8 mouse cellular contexts compared by ENCODE assay signal in genomic region chr11:62280675-62281600, GRCm38 (mm10). TPM values are rescaled to one million over a fixed set of nuclear protein-coding genes. Genes with fewer than 3 reads are reported as not detected.
DNase-seq lines count a peak whose midpoint lies in the region; ATAC-seq and TF ChIP-seq lines count a peak whose summit lies in the region.

Gene Zswim7 (minus strand): TSS chr11:62281375.
Gene Ttc19 (plus strand): TSS chr11:62281473.

- peak; percentile 83 for DNase-seq in G1E (ENCODE audit: low spot score)
- DNase-seq in cerebellum, adult 18-20 months = peak; percentile 87 to 96
- peak; percentile 95 for DNase-seq in heart, postnatal 36 days
- DNase-seq in layer of hippocampus, adult 2 months (ENCODE audit: low spot score in 2 of 2) = peak; percentile 86 to 92
- peak; percentile 96 for DNase-seq in lung, embryonic 14.5 days
- peak; percentile 88 for DNase-seq in thymus, adult 2 months

- TF ChIP-seq CTCF in G1E (IDR thresholded peaks at IDR 0.05; ENCODE audit: low read depth, low read length) = peak; percentile 35; the same call in 1 of the 2 replicates
- peak; percentile 86 for TF ChIP-seq CTCF in layer of hippocampus, adult 2 months (conservative IDR thresholded peaks at IDR 0.05)
- TF ChIP-seq CTCF in lung, embryonic 14.5 days (IDR thresholded peaks at IDR 0.05; ENCODE audit: low read depth) = peak; percentile 81
- 0 out of 2 replicates have a peak, but pooled peaks have one; percentile 9 for TF ChIP-seq CTCF in olfactory bulb, adult 2 months (IDR thresholded peaks at IDR 0.05; ENCODE audit: insufficient read depth, low read depth, low read length)
- peak; percentile 28; the same call in 1 of the 2 replicates for TF ChIP-seq CTCF in thymus, adult 2 months (IDR thresholded peaks at IDR 0.05; ENCODE audit: borderline replicate concordance, control insufficient read depth, extremely low read depth, insufficient read depth, low read length, poor library complexity)

- WGBS in forebrain, embryonic 16.5 days = under 1% methylated on average over 63 of the region's 68 CpGs
- WGBS in lung, embryonic 14.5 days = under 1% methylated on average over 68 of the region's 68 CpGs
- under 1% methylated on average over 68 of the region's 68 CpGs for WGBS in olfactory bulb, adult 2 months
- WGBS in thymus, adult 2 months = under 1% methylated on average over 68 of the region's 68 CpGs

- peak; percentile 67 for ATAC-seq in G1E (ENCODE audit: extremely low read depth, insufficient number of reproducible peaks, low FRiP score, poor library complexity, severe bottlenecking)
- peak; percentile 97 for ATAC-seq in forebrain, embryonic 16.5 days
- peak; percentile 95 for ATAC-seq in lung, embryonic 14.5 days (ENCODE audit: insufficient read depth)

- H3K4me2 ChIP-seq in forebrain, embryonic 16.5 days (ENCODE audit: low read length) = peak within 1 kb of the TSS; percentile 82
- H3K4me2 ChIP-seq in lung, embryonic 14.5 days = peak within 1 kb of the TSS; percentile 81

- peak within 1 kb of the TSS; percentile 90 for H3K9ac ChIP-seq in forebrain, embryonic 16.5 days (replicated peaks; ENCODE audit: low read depth, low read length)
- H3K9ac ChIP-seq in lung, embryonic 14.5 days = peak within 1 kb of the TSS; percentile 84

- H3K36me3 ChIP-seq in G1E (replicated peaks) = peaks cover 37% of the 10 kb centered on the region
- H3K36me3 ChIP-seq in forebrain, embryonic 16.5 days (ENCODE audit: control insufficient read depth, insufficient read depth) = peaks cover 10% of the 10 kb centered on the region
- peaks cover 12% of the 10 kb centered on the region for H3K36me3 ChIP-seq in lung, embryonic 14.5 days (ENCODE audit: insufficient read depth)
- no peaks in the 10 kb centered on the region; the same call in 1 of the 2 replicates for H3K36me3 ChIP-seq in thymus, adult 2 months (ENCODE audit: control insufficient read depth, insufficient read depth, low read length)

- intact Hi-C loops in heart, postnatal 36 days (cut with DNase I) = loop anchor here (1.0 to 2.0 kb wide), 2 partner anchors 234 to 330 kb away; no protein-coding TSS in a partner anchor

- no peaks in the 10 kb centered on the region for H3K27me3 ChIP-seq in G1E (ENCODE audit: insufficient read depth, low read length)
- H3K27me3 ChIP-seq in forebrain, embryonic 16.5 days (replicated peaks; ENCODE audit: control insufficient read depth, insufficient read depth, low read length) = no peaks in the 10 kb centered on the region
- no peaks in the 10 kb centered on the region for H3K27me3 ChIP-seq in lung, embryonic 14.5 days (ENCODE audit: insufficient read depth, low read length)
- no peaks in the 10 kb centered on the region for H3K27me3 ChIP-seq in thymus, adult 2 months (ENCODE audit: control insufficient read depth, insufficient read depth, low read length)

- TF ChIP-seq POLR2A in olfactory bulb, adult 2 months (IDR thresholded peaks at IDR 0.05; ENCODE audit: insufficient read depth, low read depth, low read length) = peak; percentile 97
- TF ChIP-seq POLR2A in thymus, adult 2 months (IDR thresholded peaks at IDR 0.05; ENCODE audit: control insufficient read depth, extremely low read depth, insufficient read depth, low read length, poor library complexity) = peak; percentile 76

- H3K27ac ChIP-seq in forebrain, embryonic 16.5 days (ENCODE audit: low read length) = peak within 1 kb of the TSS; percentile 88
- H3K27ac ChIP-seq in layer of hippocampus, adult 2 months = peak within 1 kb of the TSS; percentile 90
- peak within 1 kb of the TSS; percentile 88 for H3K27ac ChIP-seq in lung, embryonic 14.5 days (ENCODE audit: low read depth)
- peak within 1 kb of the TSS; percentile 96 for H3K27ac ChIP-seq in olfactory bulb, adult 2 months (ENCODE audit: insufficient read depth, low read depth, low read length)
- H3K27ac ChIP-seq in thymus, adult 2 months (ENCODE audit: control insufficient read depth, insufficient read depth, low read length) = peak within 1 kb of the TSS; percentile 76

- no peaks in the 10 kb centered on the region for H3K9me3 ChIP-seq in G1E (replicated peaks)
- no peaks in the 10 kb centered on the region for H3K9me3 ChIP-seq in forebrain, embryonic 16.5 days (ENCODE audit: control insufficient read depth, low read length)
- no peaks in the 10 kb centered on the region for H3K9me3 ChIP-seq in lung, embryonic 14.5 days (ENCODE audit: low read depth, low read length)

- H3K4me3 ChIP-seq in G1E (ENCODE audit: low read depth, low read length) = peak within 1 kb of the TSS; percentile 89
- peak within 1 kb of the TSS; percentile 94 for H3K4me3 ChIP-seq in forebrain, embryonic 16.5 days (replicated peaks; ENCODE audit: low read length)
- H3K4me3 ChIP-seq in layer of hippocampus, adult 2 months = peak within 1 kb of the TSS; percentile 96
- peak within 1 kb of the TSS; percentile 91 for H3K4me3 ChIP-seq in lung, embryonic 14.5 days (ENCODE audit: low read depth, low read length)
- peak within 1 kb of the TSS; percentile 90 for H3K4me3 ChIP-seq in olfactory bulb, adult 2 months (ENCODE audit: insufficient read depth, low read depth, low read length)
- peak within 1 kb of the TSS; percentile 87 for H3K4me3 ChIP-seq in thymus, adult 2 months (ENCODE audit: control insufficient read depth, insufficient read depth, low read length)

- H3K4me1 ChIP-seq in G1E (ENCODE audit: insufficient read depth, low read depth, low read length) = peaks cover 27% of the 10 kb centered on the region
- H3K4me1 ChIP-seq in forebrain, embryonic 16.5 days (replicated peaks; ENCODE audit: control insufficient read depth, insufficient read depth, low read length) = peaks cover 8% of the 10 kb centered on the region
- no peaks in the 10 kb centered on the region for H3K4me1 ChIP-seq in lung, embryonic 14.5 days (ENCODE audit: insufficient read depth)
- H3K4me1 ChIP-seq in olfactory bulb, adult 2 months (ENCODE audit: control insufficient read depth, insufficient read depth, low read length) = 0 out of 2 replicates have a peak, but pooled peaks cover 2% of the 10 kb centered on the region
- H3K4me1 ChIP-seq in thymus, adult 2 months (replicated peaks; ENCODE audit: control insufficient read depth, insufficient read depth, low read length) = peaks cover 2% of the 10 kb centered on the region; the same call in 1 of the 2 replicates

RNA-seq across cellular contexts. Expression of gene Zswim7, which starts in this region (rescaled TPM):
- total RNA-seq in G1E (2014; fragmentation: Nextera tagmentation) (12.8 and 13.8 TPM in 2 replicates), G1E (2017) (15.3 and 21.5 TPM in 2 replicates)
- 3.4 and 4.5 TPM in 2 replicates for polyA plus RNA-seq in G1E (2012)
- polyA plus RNA-seq in forebrain, embryonic 16.5 days (2015; fragmentation: Nextera tagmentation; extraction: Ambion mirVana) = 10.9 and 11.2 TPM in 2 replicates
- 10 to 100 TPM; 13.7 to 14.5 TPM for total RNA-seq in heart, postnatal 36 days (2021)
- total RNA-seq in layer of hippocampus, adult 2 months (2021) = 10 to 100 TPM; 12.1 to 13.1 TPM
- polyA plus RNA-seq in lung, embryonic 14.5 days (2014; fragmentation: Nextera tagmentation; extraction: Ambion mirVana) = 16.4 and 21.1 TPM in 2 replicates
- not detected in 2 replicates for polyA plus RNA-seq in olfactory bulb, adult 2 months (2012; ENCODE audit: insufficient read depth, insufficient read length, low replicate concordance, missing spikeins)
- 7.1 and 8.2 TPM in 2 replicates for polyA plus RNA-seq in thymus, adult 2 months (2012; rRNA removed)

RNA-seq across cellular contexts. Expression of gene Ttc19, which starts in this region (rescaled TPM):
- total RNA-seq in G1E (2014; fragmentation: Nextera tagmentation) = 33.2 and 33.9 TPM in 2 replicates
- total RNA-seq in G1E (2017) = 16.0 and 16.2 TPM in 2 replicates
- 4.2 and 6.2 TPM in 2 replicates for polyA plus RNA-seq in G1E (2012)
- 30.8 and 39.3 TPM in 2 replicates for polyA plus RNA-seq in forebrain, embryonic 16.5 days (2015; fragmentation: Nextera tagmentation; extraction: Ambion mirVana)
- 10 to 100 TPM; 37.1 to 37.3 TPM for total RNA-seq in heart, postnatal 36 days (2021)
- 10 to 100 TPM; 87.3 to 91.7 TPM for total RNA-seq in layer of hippocampus, adult 2 months (2021)
- 15.0 and 17.0 TPM in 2 replicates for polyA plus RNA-seq in lung, embryonic 14.5 days (2014; fragmentation: Nextera tagmentation; extraction: Ambion mirVana)
- not detected in 2 replicates for polyA plus RNA-seq in olfactory bulb, adult 2 months (2012; ENCODE audit: insufficient read depth, insufficient read length, low replicate concordance, missing spikeins)
- 11.7 and 12.2 TPM in 2 replicates for polyA plus RNA-seq in thymus, adult 2 months (2012; rRNA removed)

Comparison
In these comparisons a context has a peak if more than half of its experiments do, and no peak if none do; other contexts are left out.
1. Peak in every context shown above with its lines: DNase-seq, ATAC-seq, H3K4me3 ChIP-seq and H3K27ac ChIP-seq.
2. CTCF ChIP-seq: peak in every context shown above with its lines; median percentile 86 in layer of hippocampus, adult 2 months; 81 in lung, embryonic 14.5 days; 35 in G1E; 28 in thymus, adult 2 months; 9 in olfactory bulb, adult 2 months.